In the genomic region with DNA sequence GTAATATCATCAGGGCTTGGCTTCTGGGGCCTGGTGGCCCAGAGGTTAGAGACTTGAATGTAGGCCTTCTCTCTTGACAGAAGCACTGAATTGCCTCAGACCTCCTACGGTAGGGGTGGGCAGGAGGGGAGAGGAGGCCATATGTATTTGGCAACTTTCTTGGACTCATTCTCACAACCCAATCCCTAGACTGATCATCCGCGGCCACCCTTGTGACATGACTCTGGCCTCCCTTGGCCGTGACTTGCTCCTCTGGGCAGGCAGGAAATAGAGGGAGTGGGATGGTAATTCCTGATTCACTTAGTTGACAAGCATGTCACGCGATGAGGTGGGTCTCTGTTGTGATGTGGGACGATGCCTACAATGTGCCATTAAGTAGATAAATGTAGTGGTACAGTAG, we compare ENCODE assay signal across 16 mouse cellular contexts. TPM values are rescaled to one million over a fixed set of nuclear protein-coding genes. Genes with fewer than 3 reads are reported as not detected.
DNase-seq lines count a peak whose midpoint lies in the region; ATAC-seq and TF ChIP-seq lines count a peak whose summit lies in the region.
"Had no signal": no experiment of that assay in that cellular context is flagged by ENCODE, and none has a peak within 500 bp of the region (broad histone marks: within the 10 kb centered on the region; RNA-seq: fewer than 3 reads in every experiment).

No protein-coding gene starts in this region.

- DNase-seq in heart, embryonic 10.5 days (ENCODE audit: low spot score): no peak
- DNase-seq in left cerebral cortex, postnatal 4 days: no peak
- no peak for DNase-seq in cerebellum, postnatal 36 days
- DNase-seq: cerebellum, adult 9-10 months; lung, postnatal 14 days; thymus, postnatal 36 days had no signal

- H3K36me3 ChIP-seq in heart, embryonic 10.5 days: no peaks in the 10 kb centered on the region
- H3K36me3 ChIP-seq in heart, embryonic 12.5 days: no peaks in the 10 kb centered on the region
- no peaks in the 10 kb centered on the region for H3K36me3 ChIP-seq in intestine, embryonic 15.5 days
- peaks cover 5% of the 10 kb centered on the region; the same call in 1 of the 2 replicates for H3K36me3 ChIP-seq in intestine, postnatal 0 days (ENCODE audit: control insufficient read depth, insufficient read depth)
- H3K36me3 ChIP-seq in embryonic facial prominence, embryonic 13.5 days: peaks cover 5% of the 10 kb centered on the region
- no peaks in the 10 kb centered on the region for H3K36me3 ChIP-seq in myocyte (ENCODE audit: control insufficient read depth, insufficient read depth)
- H3K36me3 ChIP-seq: limb, embryonic 12.5 days had no signal

- TF ChIP-seq POLR2A in myocyte (IDR thresholded peaks at IDR 0.05; ENCODE audit: insufficient read length, low read depth): no peak

- peaks cover 7% of the 10 kb centered on the region for H3K79me2 ChIP-seq in myocyte (ENCODE audit: control insufficient read depth, insufficient read depth)

- TF ChIP-seq CTCF in intestine, postnatal 0 days (IDR thresholded peaks at IDR 0.05; ENCODE audit: low read depth): no peak

- no peak overlapping the region for H3K9ac ChIP-seq in heart, embryonic 12.5 days
- H3K9ac ChIP-seq in intestine, embryonic 15.5 days: no peak overlapping the region
- no peak overlapping the region for H3K9ac ChIP-seq in intestine, postnatal 0 days (ENCODE audit: low read depth, low read length)
- H3K9ac ChIP-seq in embryonic facial prominence, embryonic 13.5 days: no peak overlapping the region

- no peak overlapping the region for H3K4me2 ChIP-seq in heart, embryonic 12.5 days
- H3K4me2 ChIP-seq in intestine, embryonic 15.5 days (replicated peaks): no peak overlapping the region
- H3K4me2 ChIP-seq in intestine, postnatal 0 days (replicated peaks; ENCODE audit: low read depth): no peak overlapping the region
- no peak overlapping the region for H3K4me2 ChIP-seq in embryonic facial prominence, embryonic 13.5 days
- H3K4me2 ChIP-seq in myocyte (ENCODE audit: low read depth): peak overlapping the region; percentile 73
- H3K4me2 ChIP-seq: limb, embryonic 12.5 days had no signal

- ATAC-seq in heart, embryonic 12.5 days (ENCODE audit: insufficient number of reproducible peaks, low FRiP score): no peak
- no peak for ATAC-seq in intestine, embryonic 15.5 days
- ATAC-seq in intestine, postnatal 0 days: no peak
- no peak for ATAC-seq in embryonic facial prominence, embryonic 13.5 days (ENCODE audit: insufficient number of reproducible peaks, insufficient read depth, low FRiP score, low TSS enrichment, low read depth)
- ATAC-seq: forebrain, embryonic 16.5 days; Patski had no signal

- no peak overlapping the region for H3K4me3 ChIP-seq in heart, embryonic 10.5 days
- H3K4me3 ChIP-seq in heart, embryonic 12.5 days: no peak overlapping the region
- H3K4me3 ChIP-seq in intestine, embryonic 15.5 days (replicated peaks): no peak overlapping the region
- H3K4me3 ChIP-seq in intestine, postnatal 0 days (ENCODE audit: low read depth, low read length): no peak overlapping the region
- no peak overlapping the region for H3K4me3 ChIP-seq in embryonic facial prominence, embryonic 13.5 days
- H3K4me3 ChIP-seq in myocyte: no peak overlapping the region
- H3K4me3 ChIP-seq: layer of hippocampus, adult 2 months; limb, embryonic 12.5 days; midbrain, embryonic 10.5 days had no signal

- peaks cover 37% of the 10 kb centered on the region for H3K27me3 ChIP-seq in heart, embryonic 10.5 days (ENCODE audit: insufficient read depth, poor library complexity, severe bottlenecking)
- peaks cover 18% of the 10 kb centered on the region for H3K27me3 ChIP-seq in heart, embryonic 12.5 days (replicated peaks)
- peaks cover 5% of the 10 kb centered on the region for H3K27me3 ChIP-seq in intestine, embryonic 15.5 days (replicated peaks)
- H3K27me3 ChIP-seq in intestine, postnatal 0 days (replicated peaks; ENCODE audit: control insufficient read depth, insufficient read depth, low read length): no peaks in the 10 kb centered on the region
- H3K27me3 ChIP-seq in embryonic facial prominence, embryonic 13.5 days: peaks cover 22% of the 10 kb centered on the region
- H3K27me3 ChIP-seq in myocyte (ENCODE audit: control insufficient read depth, insufficient read depth, insufficient read length): no peaks in the 10 kb centered on the region
- H3K27me3 ChIP-seq: Patski had no signal

- no peak overlapping the region for H3ac ChIP-seq in myocyte (ENCODE audit: control insufficient read depth, insufficient read length)

- intact Hi-C loops in left cerebral cortex, postnatal 4 days (cut with DNase I): loop anchor here (10.0 kb wide), 1 partner anchor 72 kb away; a partner anchor contains a TSS

- 90% methylated on average over 7 of the region's 7 CpGs for WGBS in heart, embryonic 10.5 days
- WGBS in heart, embryonic 12.5 days: 86% methylated on average over 7 of the region's 7 CpGs
- 90% methylated on average over 7 of the region's 7 CpGs for WGBS in intestine, embryonic 15.5 days
- WGBS in intestine, postnatal 0 days: 90% methylated on average over 7 of the region's 7 CpGs
- WGBS in embryonic facial prominence, embryonic 13.5 days: 92% methylated on average over 7 of the region's 7 CpGs

- H3K27ac ChIP-seq in heart, embryonic 10.5 days: peak overlapping the region; percentile 90; the same call in 1 of the 2 replicates
- no peak overlapping the region for H3K27ac ChIP-seq in heart, embryonic 12.5 days (ENCODE audit: poor library complexity, severe bottlenecking)
- peak overlapping the region; percentile 70; the same call in 1 of the 2 replicates for H3K27ac ChIP-seq in intestine, embryonic 15.5 days
- no peak overlapping the region for H3K27ac ChIP-seq in intestine, postnatal 0 days (ENCODE audit: low read depth, low read length)
- H3K27ac ChIP-seq in embryonic facial prominence, embryonic 13.5 days: peak overlapping the region; percentile 88; the same call in 1 of the 2 replicates

- H3K9me3 ChIP-seq in heart, embryonic 10.5 days: no peaks in the 10 kb centered on the region
- H3K9me3 ChIP-seq in heart, embryonic 12.5 days (replicated peaks): no peaks in the 10 kb centered on the region
- no peaks in the 10 kb centered on the region for H3K9me3 ChIP-seq in intestine, embryonic 15.5 days
- H3K9me3 ChIP-seq in intestine, postnatal 0 days (ENCODE audit: control insufficient read depth): no peaks in the 10 kb centered on the region
- no peaks in the 10 kb centered on the region for H3K9me3 ChIP-seq in embryonic facial prominence, embryonic 13.5 days
- H3K9me3 ChIP-seq: limb, embryonic 12.5 days; midbrain, embryonic 10.5 days had no signal

- H3K4me1 ChIP-seq in heart, embryonic 10.5 days: peaks cover 63% of the 10 kb centered on the region
- H3K4me1 ChIP-seq in heart, embryonic 12.5 days (replicated peaks): peaks cover 59% of the 10 kb centered on the region
- H3K4me1 ChIP-seq in intestine, embryonic 15.5 days (replicated peaks): peaks cover 26% of the 10 kb centered on the region
- no peaks in the 10 kb centered on the region; the same call in 1 of the 2 replicates for H3K4me1 ChIP-seq in intestine, postnatal 0 days (replicated peaks; ENCODE audit: control insufficient read depth, insufficient read depth, low read length)
- peaks cover 48% of the 10 kb centered on the region for H3K4me1 ChIP-seq in embryonic facial prominence, embryonic 13.5 days

TF ChIP-seq in myocyte, 11 proteins besides CTCF, POLR2A, EP300 and RAD21:
- TF ChIP-seq USF1 (IDR thresholded peaks at IDR 0.05; ENCODE audit: low read depth) (no peak), TCF3 (IDR thresholded peaks at IDR 0.05; ENCODE audit: insufficient read length, low read depth) (no peak), POLR2AphosphoS2 (IDR thresholded peaks at IDR 0.05; ENCODE audit: insufficient read length, low read depth) (no peak), E2F4 (IDR thresholded peaks at IDR 0.05; ENCODE audit: insufficient read depth) (no peak), TCF12 (IDR thresholded peaks at IDR 0.05; ENCODE audit: insufficient read depth, poor library complexity, severe bottlenecking) (no peak), CEBPB (IDR thresholded peaks at IDR 0.05; ENCODE audit: insufficient read depth, poor library complexity, severe bottlenecking) (no peak), SRF (IDR thresholded peaks at IDR 0.05; ENCODE audit: control insufficient read depth, insufficient read length, low read depth) (no peak), MYOD1 (IDR thresholded peaks at IDR 0.05; ENCODE audit: control insufficient read depth in 1 of 3, insufficient read length in 2 of 3, low read depth in 2 of 3) (no peak), MYOG (IDR thresholded peaks at IDR 0.05; ENCODE audit: control insufficient read depth in 1 of 3, insufficient read depth in 1 of 3, insufficient read length in 2 of 3, low read depth in 2 of 3) (no peak), MAX (IDR thresholded peaks at IDR 0.05; ENCODE audit: low read depth) (no peak), REST (IDR thresholded peaks at IDR 0.05; ENCODE audit: insufficient read depth, insufficient read length) (no peak)

RNA-seq across cellular contexts. Expression of a gene that starts 37.7 kb away (rescaled TPM):
- polyA plus RNA-seq in heart, embryonic 10.5 days (2016; fragmentation: Nextera tagmentation; extraction: Ambion mirVana): 74.6 and 82.3 TPM in 2 replicates
- 79.2 and 81.4 TPM in 2 replicates for polyA plus RNA-seq in heart, embryonic 12.5 days (2016; fragmentation: Nextera tagmentation; extraction: Ambion mirVana)
- polyA plus RNA-seq in intestine, embryonic 15.5 days (2015; fragmentation: Nextera tagmentation; extraction: Ambion mirVana): 59.6 and 62.3 TPM in 2 replicates
- polyA plus RNA-seq in intestine, postnatal 0 days (2015; fragmentation: Nextera tagmentation; extraction: Ambion mirVana): 54.1 and 59.1 TPM in 2 replicates
- 64.1 and 69.4 TPM in 2 replicates for polyA plus RNA-seq in embryonic facial prominence, embryonic 13.5 days (2015; fragmentation: Nextera tagmentation; extraction: Ambion mirVana)
- polyA plus RNA-seq in myocyte (2012; fragmentation: generic; extraction: Trizol): 319 TPM
- 10 to 100 TPM; 55.2 to 65.1 TPM for total RNA-seq in left cerebral cortex, postnatal 4 days (2021)

Comparison
In these comparisons a context has a peak if more than half of its experiments do, and no peak if none do; other contexts are left out.
1. H3K27ac ChIP-seq: peak in heart, embryonic 10.5 days (single experiment), intestine, embryonic 15.5 days (single experiment) and embryonic facial prominence, embryonic 13.5 days (single experiment); none in heart, embryonic 12.5 days (single experiment) and intestine, postnatal 0 days (single experiment).